Mouse (Mus musculus) layer of hippocampus, adult 9-11 months (tissue): ENCODE measurements around the gene Dtd1.

ENCODE experiments used
- DNase-seq: peaks from one replicate; pipeline ENCODE4 v3.0.0; 2022

The Dtd1 gene

GRCm38 (mm10) chr2:144770452-144770941 lies 170.8 kb downstream of the Dtd1 start:
- DNase-seq: no peak

GRCm38 (mm10) chr2:144771841-144772240 lies 172.1 kb downstream of the Dtd1 start:
- DNase-seq: no peak

GRCm38 (mm10) chr2:144774636-144775160 lies 175.0 kb downstream of the Dtd1 start:
- no peak for DNase-seq

- DNase-seq: no peak
Observed at GRCm38 (mm10) chr2:144775626-144776025, 175.9 kb downstream of the Dtd1 start.

GRCm38 (mm10) chr2:144779263-144779662 lies 179.6 kb downstream of the Dtd1 start:
- no peak for DNase-seq

- no peak for DNase-seq
Observed at GRCm38 (mm10) chr2:144780731-144781130, 181.0 kb downstream of the Dtd1 start.

- no peak for DNase-seq
Observed at GRCm38 (mm10) chr2:144781871-144782270, 182.2 kb downstream of the Dtd1 start.

- DNase-seq: no peak
Observed at GRCm38 (mm10) chr2:144782481-144782880, 182.8 kb downstream of the Dtd1 start.

- no peak for DNase-seq
Observed at GRCm38 (mm10) chr2:144783190-144783589, 183.5 kb downstream of the Dtd1 start.

GRCm38 (mm10) chr2:144783831-144784230 lies 184.1 kb downstream of the Dtd1 start:
- no peak for DNase-seq

- DNase-seq: peak; percentile 84
Observed at GRCm38 (mm10) chr2:144791671-144792294, 192.1 kb downstream of the Dtd1 start.

- no peak for DNase-seq
Observed at GRCm38 (mm10) chr2:144797515-144797914, 197.8 kb downstream of the Dtd1 start.

- no peak for DNase-seq
Observed at GRCm38 (mm10) chr2:144807766-144808754, 208.4 kb downstream of the Dtd1 start.
